Mouse (Mus musculus): ENCODE data around the gene 4921536K21Rik.

4921536K21Rik gene

DNA sequence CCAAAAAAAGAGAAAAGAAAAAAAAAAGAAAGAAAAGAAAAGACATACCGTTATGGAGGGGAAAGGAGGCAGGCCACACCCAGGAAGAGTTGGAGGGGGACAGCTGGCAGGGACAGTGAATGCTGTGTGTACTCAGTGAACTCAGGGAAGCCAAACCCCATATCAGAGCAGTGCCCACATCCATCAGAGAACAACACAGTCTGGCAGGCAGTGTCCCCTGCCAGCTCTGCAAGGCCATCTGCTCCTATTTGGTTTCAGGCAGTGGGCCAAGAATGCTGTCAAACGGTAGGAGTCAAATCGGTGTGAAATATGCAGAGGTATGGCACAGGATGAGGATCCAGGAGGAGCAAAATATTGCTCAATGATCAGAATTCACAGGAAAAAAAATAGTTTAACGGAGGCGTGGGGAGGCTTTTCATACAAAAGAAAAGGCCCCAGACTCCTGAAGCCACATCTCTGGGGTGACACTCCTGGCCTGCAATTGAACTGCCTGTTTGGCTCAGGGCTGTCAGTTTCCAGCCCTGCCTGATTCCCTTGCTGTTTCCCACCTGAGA, 41.3 kb downstream of the 4921536K21Rik start:
- DNase-seq = peak; percentile 97 to 98

DNA sequence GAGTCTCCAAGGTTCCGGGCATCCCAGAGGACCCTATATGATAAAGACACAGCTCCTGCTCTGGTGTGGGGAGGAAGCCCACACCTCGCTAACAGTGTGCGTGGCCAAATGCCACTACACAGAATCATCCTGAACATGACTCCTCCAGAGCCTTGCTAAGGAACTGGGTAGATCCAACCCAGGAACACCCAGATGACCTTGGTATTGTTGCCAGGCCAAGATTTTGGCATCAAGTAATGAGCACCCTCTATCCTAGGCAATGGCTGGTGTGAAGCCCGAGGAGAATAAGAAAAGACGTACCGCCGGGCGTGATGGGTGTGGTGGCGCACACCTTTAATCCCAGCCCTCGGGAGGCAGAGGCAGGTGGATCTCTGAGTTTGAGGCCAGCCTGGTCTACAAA, 41.9 kb downstream of the 4921536K21Rik start:
- DNase-seq = peak in 1 of 2 experiments; percentile 51

DNA sequence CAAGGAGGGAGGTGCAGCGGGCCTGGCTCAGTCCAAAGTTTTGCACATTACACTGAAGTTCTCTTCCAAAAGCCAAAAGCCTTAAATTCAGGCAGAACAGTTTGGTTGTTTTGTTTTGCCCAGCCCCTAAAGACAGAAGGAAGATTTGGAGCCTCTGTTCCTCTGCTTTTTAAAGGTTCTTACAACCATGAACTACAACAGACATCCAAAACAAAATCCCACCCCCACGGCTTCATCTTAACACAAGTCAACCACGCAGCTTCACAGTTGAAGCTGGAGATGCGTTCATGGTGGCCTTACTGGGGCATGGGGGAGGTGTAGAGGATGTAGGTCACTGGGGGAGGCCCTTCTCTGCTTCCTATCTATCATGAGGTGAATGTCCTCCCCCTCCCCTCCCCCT, 43.0 kb downstream of the 4921536K21Rik start:
- DNase-seq = peak in 1 of 2 experiments; percentile 17

DNA sequence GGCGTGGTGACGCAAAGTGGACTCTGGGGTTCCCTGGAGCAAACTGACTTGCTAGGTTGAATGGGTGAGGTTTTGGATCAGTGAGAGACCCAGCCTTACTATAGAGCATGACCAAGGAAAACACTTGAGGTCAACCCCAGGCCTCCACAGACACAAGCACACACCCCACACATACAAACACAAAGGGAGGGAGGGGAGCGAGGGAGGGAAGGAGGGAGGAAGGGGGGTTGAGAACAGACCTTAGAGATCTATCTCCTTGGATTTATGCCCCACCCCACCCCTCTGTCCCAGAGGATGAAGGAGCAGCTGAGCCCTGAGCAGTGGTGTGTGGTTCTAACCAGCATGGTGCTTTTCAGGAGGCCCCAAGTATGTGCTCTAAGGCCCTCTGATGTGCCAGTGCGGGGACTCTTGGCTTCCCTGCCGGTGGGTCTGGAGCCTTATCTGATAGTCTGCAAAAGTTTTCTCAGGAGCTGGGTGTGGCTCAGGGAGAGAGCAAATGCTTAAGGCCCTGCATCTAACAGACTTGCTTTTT, 44.1 kb downstream of the 4921536K21Rik start:
- DNase-seq = peak in 1 of 2 experiments; percentile 35

DNA sequence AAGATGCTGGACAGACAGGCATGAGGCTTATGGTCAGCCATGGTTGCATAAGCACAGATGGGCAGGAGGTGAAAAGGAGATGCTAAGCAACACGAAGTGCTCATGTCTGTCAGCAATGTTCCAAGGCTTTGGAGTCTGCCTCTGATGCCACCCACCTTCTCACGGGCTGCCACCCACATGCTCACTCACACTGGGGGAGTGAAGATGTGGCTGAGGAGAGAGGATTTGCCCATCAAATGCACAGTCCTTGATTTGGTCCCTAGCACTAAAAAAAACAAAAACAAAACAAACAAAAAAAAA, 44.6 kb downstream of the 4921536K21Rik start:
- peak in 1 of 2 experiments; percentile 57 for DNase-seq

DNA sequence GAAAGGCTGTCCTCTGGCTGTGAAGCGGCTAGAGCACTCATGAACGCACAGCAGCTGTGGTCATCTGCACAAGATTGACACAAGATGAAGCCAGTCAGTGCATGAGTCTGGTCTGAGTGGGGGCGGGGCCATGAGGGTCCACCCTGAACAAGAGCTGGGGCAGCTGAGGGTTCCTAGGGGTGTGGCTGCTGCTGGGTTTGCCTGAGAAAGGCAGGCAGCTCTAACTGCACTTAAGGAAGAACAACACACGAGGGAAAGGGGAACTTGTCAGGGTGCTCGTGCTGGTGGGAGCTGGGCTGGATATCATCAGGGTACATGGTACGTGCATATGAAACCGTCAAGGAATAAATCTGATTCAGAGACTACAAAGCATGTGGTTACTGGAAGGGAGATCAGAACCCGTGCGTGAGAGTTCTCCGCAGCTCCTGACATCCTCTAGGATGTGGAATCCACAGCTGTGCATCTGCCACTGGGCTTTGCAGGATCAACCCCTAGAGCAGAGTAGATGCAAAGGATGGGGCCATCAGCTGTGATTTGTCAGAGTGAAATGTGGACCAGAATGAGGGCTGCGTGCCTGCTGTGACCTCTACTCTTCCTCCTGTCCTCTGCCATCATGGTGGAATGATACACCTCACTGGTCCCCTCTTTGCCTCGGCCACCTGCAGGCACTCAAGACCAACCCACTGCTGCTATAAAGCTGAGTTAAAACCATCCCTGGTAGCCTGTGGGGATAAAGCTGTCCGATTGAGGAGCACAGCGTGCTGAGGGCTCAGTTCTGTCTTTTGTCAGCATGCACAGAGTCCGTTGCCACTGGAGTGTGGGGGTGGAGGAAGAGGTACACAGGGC, 45.2 kb downstream of the 4921536K21Rik start:
- peak in 1 of 2 experiments; percentile 56 for DNase-seq

DNA sequence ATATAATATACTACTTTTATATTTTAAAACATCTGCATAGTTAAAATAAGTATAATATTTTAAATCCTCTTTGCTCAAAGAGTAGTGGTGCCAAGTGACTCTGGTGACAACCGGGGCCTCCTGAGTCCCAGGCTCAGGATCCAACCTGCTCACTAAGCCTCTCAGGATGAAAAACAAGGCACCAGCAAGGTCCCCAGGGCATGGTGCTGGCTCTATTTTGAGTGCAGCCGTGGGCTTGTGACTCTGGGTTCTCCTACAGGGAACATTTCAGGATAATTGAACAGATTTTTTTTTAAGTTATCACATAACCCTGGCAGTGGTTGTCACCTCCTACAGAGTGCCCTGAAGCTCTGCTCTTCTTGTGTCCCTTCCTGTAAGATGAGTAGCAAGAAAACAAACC, 48.5 kb downstream of the 4921536K21Rik start:
- peak in 1 of 2 experiments; percentile 14 for DNase-seq

DNA sequence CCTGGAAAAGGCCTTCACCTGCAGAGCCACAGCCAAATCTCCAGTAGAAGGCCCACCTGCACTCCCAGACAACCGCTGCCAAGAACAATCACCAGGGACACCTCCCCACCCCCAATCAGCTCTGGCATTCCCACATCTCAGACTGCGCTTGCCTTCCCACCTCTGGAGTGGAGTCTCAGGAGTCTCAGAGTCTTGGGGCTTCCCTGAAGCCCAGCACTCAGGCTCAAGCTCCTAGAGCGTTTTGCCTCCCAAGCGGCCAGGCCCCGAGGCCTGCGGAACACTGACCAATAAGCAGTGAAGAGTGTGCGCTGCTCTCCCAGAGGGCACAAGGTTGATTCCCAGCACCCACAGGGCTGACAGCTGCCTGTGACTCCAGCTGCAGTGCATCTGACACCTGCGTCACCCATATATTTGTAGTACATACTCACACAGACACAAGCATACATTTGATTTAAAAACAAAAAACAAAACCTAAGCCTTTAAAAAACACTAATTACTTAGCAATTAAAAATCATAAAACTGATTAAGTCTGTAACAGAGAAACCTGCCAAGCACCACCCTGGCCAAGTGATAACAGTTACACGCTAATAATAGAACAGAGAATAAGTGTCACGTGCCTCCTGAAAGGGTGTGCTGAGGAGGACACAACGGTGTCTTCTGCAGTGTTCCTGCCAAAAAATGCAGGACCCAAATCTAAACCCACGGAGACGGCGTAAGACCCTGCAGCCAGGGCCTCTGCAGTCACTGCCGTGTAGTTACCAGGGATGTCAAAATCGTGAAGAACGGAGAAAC, 50.8 kb downstream of the 4921536K21Rik start:
- DNase-seq = peak in 1 of 2 experiments; percentile 54

Measured in cerebellum, postnatal 10 days (tissue).